Mouse (Mus musculus) T-cell, adult 2 months (primary cell): ENCODE results near the gene Serpina9.
"Not testable (repeated sequence)": the region's sequence is repeated elsewhere in the genome, so short reads cannot be mapped to it uniquely, and the experiment has no call there.

Source experiments
- DNase-seq: peaks from one replicate; pipeline ENCODE4 v3.0.0; 2022; ENCODE audit warnings: low spot score

Serpina9 gene

GRCm38 (mm10) chr12:103989857-103990256 lies 23.7 kb downstream of the Serpina9 start, which contains the start of gene Serpina11:
Serpina11 (minus strand) TSS chr12:103989957.
- DNase-seq = no peak

GRCm38 (mm10) chr12:103989514-103989767 lies 24.1 kb downstream of the Serpina9 start:
- no peak for DNase-seq

- no peak for DNase-seq
These were observed 24.6 kb downstream of the Serpina9 start for GRCm38 (mm10) chr12:103988754-103989513.

- DNase-seq = no peak
These were observed 27.7 kb downstream of the Serpina9 start for GRCm38 (mm10) chr12:103985868-103986267.

GRCm38 (mm10) chr12:103984935-103985334 lies 28.6 kb downstream of the Serpina9 start:
- DNase-seq = no peak

- DNase-seq = no peak
These were observed 31.8 kb downstream of the Serpina9 start for GRCm38 (mm10) chr12:103981646-103982360.

- DNase-seq = no peak
These were observed 35.3 kb downstream of the Serpina9 start for GRCm38 (mm10) chr12:103978294-103978693.

GRCm38 (mm10) chr12:103977846-103978245 lies 35.7 kb downstream of the Serpina9 start:
- no peak for DNase-seq

- no peak for DNase-seq
These were observed 36.5 kb downstream of the Serpina9 start for GRCm38 (mm10) chr12:103977060-103977459.

GRCm38 (mm10) chr12:103971080-103971479 lies 42.5 kb downstream of the Serpina9 start:
- no peak for DNase-seq

GRCm38 (mm10) chr12:103969577-103970116 lies 43.9 kb downstream of the Serpina9 start:
- DNase-seq = no peak

GRCm38 (mm10) chr12:103966761-103967160 lies 46.8 kb downstream of the Serpina9 start:
- no peak for DNase-seq

- no peak for DNase-seq
These were observed 50.3 kb downstream of the Serpina9 start for GRCm38 (mm10) chr12:103963288-103963687.

GRCm38 (mm10) chr12:103962860-103963259 lies 50.7 kb downstream of the Serpina9 start:
- DNase-seq = no peak

GRCm38 (mm10) chr12:103962337-103962736 lies 51.2 kb downstream of the Serpina9 start:
- DNase-seq = no peak

GRCm38 (mm10) chr12:103961716-103962115 lies 51.8 kb downstream of the Serpina9 start:
- no peak for DNase-seq

GRCm38 (mm10) chr12:103958798-103959197 lies 54.8 kb downstream of the Serpina9 start, which contains the start of gene Serpina1e:
Serpina1e (minus strand) TSS chr12:103958975.
- DNase-seq = no peak

GRCm38 (mm10) chr12:103956555-103956954 lies 57.0 kb downstream of the Serpina9 start:
- not testable (repeated sequence) for DNase-seq

GRCm38 (mm10) chr12:103952972-103953371 lies 60.6 kb downstream of the Serpina9 start:
- not testable (repeated sequence) for DNase-seq

GRCm38 (mm10) chr12:103946243-103946642 lies 67.3 kb downstream of the Serpina9 start:
- no peak for DNase-seq
